Mouse (Mus musculus) spleen, adult 2 months (tissue): Measurements from ENCODE around the gene Atp11c.

Experiments
- CTCF ChIP-seq: fragments of 200-500 bp; IDR thresholded peaks from 2 replicates; pipeline ENCODE4 v1.5.1; 2011; ENCODE audit warnings: mild to moderate bottlenecking, inconsistent platforms; ENCODE audit not compliant: insufficient read depth, insufficient read length, insufficient replicate concordance; ENCODE audit errors: extremely low read depth
- POLR2A ChIP-seq: fragments of 200-500 bp; IDR thresholded peaks from 2 replicates; pipeline ENCODE4 v1.6.1; 2011; ENCODE audit warnings: low read depth, low read length, inconsistent platforms

DNA sequence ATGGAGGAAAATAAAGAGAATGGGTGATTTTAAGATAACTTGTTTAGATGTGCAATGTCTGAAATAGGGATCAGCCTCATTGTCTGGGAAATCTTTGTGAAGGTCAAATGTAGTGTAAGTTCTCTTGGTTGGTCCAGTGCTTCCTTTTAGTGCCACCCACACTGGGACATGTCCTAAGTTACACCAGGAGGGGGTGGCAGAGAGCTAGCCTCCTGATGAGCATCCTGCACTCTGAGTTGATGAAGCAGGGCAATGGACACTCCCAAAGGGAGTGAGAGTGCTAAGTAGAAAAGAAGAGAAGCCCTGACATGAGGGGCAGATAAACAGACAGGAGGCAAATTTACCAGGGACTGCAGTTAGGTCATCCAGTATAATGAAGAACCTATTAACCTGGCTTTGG is 88.5 kb downstream of the Atp11c start:
- no peak for TF ChIP-seq POLR2A
- TF ChIP-seq CTCF, result no peak
